Mouse (Mus musculus) heart, embryonic 15.5 days (tissue): Measurements from ENCODE around the gene Nmrk2. TPM values are rescaled to one million over a fixed set of nuclear protein-coding genes. Genes with fewer than 3 reads are reported as not detected.
A peak's percentile ranks its signal among the peaks of the same experiment; 100 is the strongest.

Source experiments
- ATAC-seq: fragments of 200-750 bp; cut with Nextera tagmentation; replicated peaks from 2 replicates; pipeline ENCODE4 v1.8.0; 2017; ENCODE audit warnings: low read depth, moderate TSS enrichment; ENCODE audit not compliant: insufficient number of reproducible peaks, insufficient read depth, low FRiP score
- H3K27ac ChIP-seq: fragments of 300-500 bp; sonication (generic); 2 replicates; pipeline ENCODE4 v1.5.1; 2015; ENCODE audit warnings: mild to moderate bottlenecking, inconsistent platforms
- H3K27me3 ChIP-seq: fragments of 300-500 bp; sonication (generic); 2 replicates; pipeline ENCODE4 v1.6.1; 2015; ENCODE audit warnings: inconsistent platforms
- H3K36me3 ChIP-seq: fragments of 300-500 bp; sonication (generic); 2 replicates; pipeline ENCODE4 v1.6.1; 2015; ENCODE audit warnings: mild to moderate bottlenecking, inconsistent platforms
- H3K4me1 ChIP-seq: fragments of 300-500 bp; sonication (generic); replicated peaks from 2 replicates; pipeline ENCODE4 v1.6.1; 2015; ENCODE audit warnings: inconsistent platforms
- H3K4me2 ChIP-seq: fragments of 300-500 bp; sonication (generic); 2 replicates; pipeline ENCODE4 v1.6.1; 2015; ENCODE audit warnings: inconsistent platforms, mild to moderate bottlenecking, moderate library complexity
- H3K4me3 ChIP-seq: fragments of 300-500 bp; sonication (generic); 2 replicates; pipeline ENCODE4 v1.5.1; 2015; ENCODE audit warnings: mild to moderate bottlenecking, inconsistent platforms
- H3K9ac ChIP-seq: fragments of 300-500 bp; sonication (generic); 2 replicates; pipeline ENCODE4 v1.6.1; 2015; ENCODE audit warnings: mild to moderate bottlenecking, inconsistent platforms
- H3K9me3 ChIP-seq: fragments of 300-500 bp; sonication (generic); replicated peaks from 2 replicates; pipeline ENCODE4 v1.6.1; 2016; ENCODE audit warnings: inconsistent platforms
- WGBS: fragments of 180-500 bp; shearing (Covaris S2); methylation state at CpG from one replicate; pipeline ENCODE4 v1.1.7; 2015; ENCODE audit warnings: mixed read lengths; 5-methylcytosine and 5-hydroxymethylcytosine counted together
- polyA plus RNA-seq: library from polyadenylated mRNA; unstranded; fragments of >200 nt; fragmentation: Nextera tagmentation; extraction: Ambion mirVana; gene quantifications from 2 replicates; pipeline ENCODE4 v1.2.1, GENCODE M21; 2015

The Nmrk2 gene
- polyA plus RNA-seq, 1 experiment from 2014 or later: 9.1 TPM

- H3K4me2 ChIP-seq: no peak overlapping the region
- no peak overlapping the region for H3K9ac ChIP-seq
- no peaks in the 10 kb centered on the region for H3K9me3 ChIP-seq
- H3K27ac ChIP-seq: no peak overlapping the region
- 87% methylated on average over 6 of the region's 6 CpGs for WGBS
- 0 out of 2 replicates have a peak, but pooled peaks cover 2% of the 10 kb centered on the region for H3K4me1 ChIP-seq
- no peak overlapping the region for H3K4me3 ChIP-seq
- no peaks in the 10 kb centered on the region for H3K36me3 ChIP-seq
- ATAC-seq: no peak
- H3K27me3 ChIP-seq: peaks cover 10% of the 10 kb centered on the region; the same call in 1 of the 2 replicates
These were observed 14.4 kb upstream of the Nmrk2 start for GRCm38 (mm10) chr10:81216260-81216659.

DNA sequence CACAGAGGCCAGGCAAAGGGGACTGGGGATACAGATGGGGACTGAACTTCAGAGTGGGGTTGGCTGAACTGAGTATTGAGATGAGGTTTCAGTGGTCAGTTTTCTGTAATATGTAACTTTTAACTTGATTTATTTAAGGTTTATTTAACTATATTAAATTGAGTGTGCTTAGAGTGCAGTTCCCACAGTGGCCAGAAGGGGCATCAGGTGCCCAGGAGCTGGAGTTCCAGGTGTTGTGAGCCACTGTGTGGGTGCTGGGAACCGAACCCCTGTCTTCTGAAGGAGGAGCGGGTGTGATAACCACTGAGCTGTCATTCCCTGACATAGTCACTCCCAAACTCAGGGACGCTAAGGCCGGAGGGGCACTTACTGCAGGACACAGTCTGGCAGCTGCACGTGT, 8.3 kb upstream of the Nmrk2 start:
- Histone ChIP-seq H3K4me2 (no peak overlapping the region), H3K4me3 (no peak overlapping the region), H3K27ac (no peak overlapping the region), H3K9me3 (no peaks in the 10 kb centered on the region; the same call in 1 of the 2 replicates), H3K4me1 (no peaks in the 10 kb centered on the region), H3K27me3 (no peaks in the 10 kb centered on the region), H3K36me3 (no peaks in the 10 kb centered on the region), H3K9ac (no peak overlapping the region)
- ATAC-seq: no peak
- WGBS: 94% methylated on average over 5 of the region's 5 CpGs

DNA sequence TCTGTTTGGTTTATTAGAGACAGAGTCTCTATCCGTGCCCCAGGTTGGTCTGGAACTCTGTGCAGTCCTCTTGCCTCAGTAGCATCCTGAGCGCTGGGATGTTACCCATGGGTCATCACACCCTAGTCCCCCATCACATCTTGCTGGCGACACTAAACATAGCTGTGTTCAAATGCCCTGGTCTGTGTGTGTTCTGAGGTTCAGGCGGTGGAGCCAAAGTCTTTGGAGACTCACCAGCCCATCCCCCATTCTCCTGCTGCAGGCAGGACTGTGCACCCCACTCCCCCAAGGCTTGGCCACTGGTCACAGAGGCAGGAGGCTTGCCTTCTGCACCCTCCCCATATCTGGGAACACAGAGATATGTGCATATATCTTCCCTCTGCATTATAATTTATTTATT, 2.3 kb upstream of the Nmrk2 start:
- WGBS: 57% methylated on average over 4 of the region's 4 CpGs
- H3K27me3 ChIP-seq: no peaks in the 10 kb centered on the region
- H3K27ac ChIP-seq: peak overlapping the region; percentile 98
- H3K4me2 ChIP-seq: no peak overlapping the region
- no peak overlapping the region for H3K9ac ChIP-seq
- ATAC-seq: no peak
- peaks cover 46% of the 10 kb centered on the region for H3K4me1 ChIP-seq
- H3K9me3 ChIP-seq: no peaks in the 10 kb centered on the region
- H3K36me3 ChIP-seq: no peaks in the 10 kb centered on the region
- H3K4me3 ChIP-seq: no peak overlapping the region

DNA sequence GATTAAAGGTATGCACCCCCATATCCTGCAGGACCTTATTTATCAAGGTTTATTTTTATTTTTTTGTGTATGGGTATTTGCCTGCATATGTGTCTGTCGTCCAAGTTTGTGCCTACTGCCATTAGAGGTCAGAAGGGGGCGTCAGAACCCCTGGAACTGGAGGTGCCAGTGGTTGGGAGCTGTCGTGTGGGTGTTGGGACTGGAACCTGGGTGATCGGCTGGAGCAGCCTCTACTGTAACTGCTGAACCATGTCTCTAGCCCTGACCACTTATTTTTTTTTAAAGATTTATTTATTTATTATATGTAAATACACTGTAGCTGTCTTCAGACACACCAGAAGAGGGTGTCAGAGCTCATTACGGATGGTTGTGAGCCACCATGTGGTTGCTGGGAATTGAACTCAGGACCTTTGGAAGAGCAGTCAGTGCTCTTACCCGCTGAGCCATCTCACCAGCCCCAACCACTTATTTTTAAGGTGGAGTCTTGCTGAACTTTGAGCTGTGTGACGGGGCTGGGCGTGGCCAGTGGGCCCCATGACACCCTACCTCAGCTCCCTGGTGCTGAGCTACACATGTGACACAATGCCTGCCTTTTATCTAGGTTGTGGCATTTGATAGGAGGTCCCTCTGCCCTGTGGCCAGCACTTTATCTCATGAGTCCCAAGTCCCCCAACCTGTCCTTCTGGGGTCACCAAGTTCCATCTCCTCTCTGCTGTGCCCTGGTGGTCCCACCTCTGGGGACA, 1.3 kb upstream of the Nmrk2 start:
- Histone ChIP-seq H3K36me3 (no peaks in the 10 kb centered on the region), H3K9ac (no peak overlapping the region), H3K4me3 (no peak overlapping the region), H3K4me2 (no peak overlapping the region), H3K27me3 (no peaks in the 10 kb centered on the region), H3K9me3 (no peaks in the 10 kb centered on the region), H3K27ac (peak overlapping the region; percentile 98), H3K4me1 (peaks cover 55% of the 10 kb centered on the region)
- ATAC-seq: no peak
- WGBS: 55% methylated on average over 8 of the region's 8 CpGs

- Histone ChIP-seq H3K9me3 (no peaks in the 10 kb centered on the region), H3K9ac (peak overlapping the region; percentile 43), H3K4me2 (peak overlapping the region; percentile 52)
These were observed 1.1 kb downstream of the Nmrk2 start for GRCm38 (mm10) chr10:81200605-81201287.

DNA sequence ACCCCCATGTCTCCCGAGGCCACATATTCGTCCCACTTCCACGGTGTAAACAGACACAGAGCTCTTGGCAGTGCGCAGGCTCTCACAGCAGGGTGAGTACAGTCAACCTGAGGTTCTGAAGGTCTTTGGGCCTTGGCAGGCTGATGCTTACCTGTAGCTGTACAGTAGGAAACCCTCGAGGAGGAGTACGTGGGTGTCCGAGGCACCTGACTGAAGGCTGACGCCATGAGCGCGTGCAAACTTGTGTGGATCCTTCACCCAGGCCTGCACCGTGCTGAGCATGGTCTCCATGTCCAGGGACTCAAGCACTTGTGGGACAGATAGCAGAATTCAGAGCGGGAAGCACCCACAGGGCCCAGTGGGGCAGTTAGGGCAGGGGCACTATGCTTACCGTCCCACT, 1.7 kb downstream of the Nmrk2 start:
- H3K36me3 ChIP-seq: no peaks in the 10 kb centered on the region
- H3K4me1 ChIP-seq: peaks cover 63% of the 10 kb centered on the region
- ATAC-seq: no peak
- peak overlapping the region; percentile 36 for H3K9ac ChIP-seq
- peak overlapping the region; percentile 52 for H3K4me2 ChIP-seq
- WGBS: 67% methylated on average over 13 of the region's 13 CpGs
- H3K4me3 ChIP-seq: no peak overlapping the region
- no peaks in the 10 kb centered on the region for H3K9me3 ChIP-seq
- H3K27me3 ChIP-seq: no peaks in the 10 kb centered on the region
- peak overlapping the region; percentile 98 for H3K27ac ChIP-seq

More at GRCm38 (mm10) chr10:81200605-81201287, 1.1 kb downstream of the Nmrk2 start:
- no peak for ATAC-seq
- Histone ChIP-seq H3K4me1 (peaks cover 63% of the 10 kb centered on the region), H3K36me3 (no peaks in the 10 kb centered on the region), H3K27ac (peak overlapping the region; percentile 98), H3K27me3 (no peaks in the 10 kb centered on the region), H3K4me3 (no peak overlapping the region)
- 56% methylated on average over 20 of the region's 20 CpGs for WGBS

DNA sequence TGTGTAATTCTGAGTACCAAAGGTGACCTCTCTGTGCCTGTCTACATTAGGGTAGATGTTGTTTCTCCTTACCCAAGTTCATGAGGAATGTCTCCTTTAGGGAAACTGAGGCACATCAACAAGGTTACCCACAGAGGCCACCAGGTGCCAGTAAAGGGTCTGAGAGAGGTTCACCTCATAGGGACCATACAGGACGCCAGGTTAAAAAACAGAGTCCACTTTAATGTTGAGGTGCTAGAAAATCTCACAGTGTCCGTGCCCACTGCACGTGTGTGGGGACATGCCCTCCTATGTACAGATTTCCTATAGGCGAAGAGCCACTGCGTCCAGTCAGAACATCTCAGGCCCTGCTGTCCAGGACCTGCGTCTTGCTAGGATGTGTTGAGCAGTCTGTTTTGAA, 2.9 kb downstream of the Nmrk2 start:
- H3K4me1 ChIP-seq: peaks cover 61% of the 10 kb centered on the region
- peak overlapping the region; percentile 98 for H3K27ac ChIP-seq
- no peak overlapping the region for H3K4me3 ChIP-seq
- no peaks in the 10 kb centered on the region for H3K9me3 ChIP-seq
- ATAC-seq: no peak
- no peaks in the 10 kb centered on the region for H3K36me3 ChIP-seq
- H3K27me3 ChIP-seq: no peaks in the 10 kb centered on the region
- peak overlapping the region; percentile 36 for H3K9ac ChIP-seq
- WGBS: 75% methylated on average over 6 of the region's 6 CpGs
- peak overlapping the region; percentile 52 for H3K4me2 ChIP-seq

DNA sequence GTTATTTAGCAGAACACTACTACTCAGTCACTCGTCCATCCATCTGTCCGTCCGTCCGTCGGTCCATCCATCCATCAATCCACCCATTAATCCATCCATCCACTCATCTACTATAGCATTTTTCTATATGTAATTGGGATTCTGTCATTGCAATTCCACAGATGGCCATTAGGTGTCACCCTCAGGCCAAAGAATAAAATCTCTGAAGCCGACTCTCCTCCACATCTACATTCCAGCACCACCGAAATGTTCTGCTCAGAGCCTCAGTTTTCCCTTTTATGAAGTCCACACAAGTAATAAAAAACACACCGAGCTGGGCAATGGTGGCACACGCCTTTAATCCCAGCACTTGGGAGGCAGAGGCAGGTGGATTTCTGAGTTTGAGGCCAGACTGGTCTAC, 3.6 kb downstream of the Nmrk2 start:
- Histone ChIP-seq H3K9ac (peak overlapping the region; percentile 36; the same call in 1 of the 2 replicates), H3K4me3 (no peak overlapping the region), H3K27ac (peak overlapping the region; percentile 98), H3K36me3 (no peaks in the 10 kb centered on the region), H3K27me3 (no peaks in the 10 kb centered on the region), H3K9me3 (no peaks in the 10 kb centered on the region), H3K4me1 (peaks cover 60% of the 10 kb centered on the region), H3K4me2 (no peak overlapping the region)
- WGBS: 2% methylated on average over 9 of the region's 9 CpGs
- no peak for ATAC-seq

GRCm38 (mm10) chr10:81197305-81197704, 4.5 kb downstream of the Nmrk2 start:
- Histone ChIP-seq H3K4me2 (peak overlapping the region; percentile 67), H3K27ac (peak overlapping the region; percentile 98), H3K9ac (peak overlapping the region; percentile 80), H3K4me1 (peaks cover 62% of the 10 kb centered on the region), H3K36me3 (no peaks in the 10 kb centered on the region), H3K4me3 (peak overlapping the region; percentile 52), H3K27me3 (no peaks in the 10 kb centered on the region), H3K9me3 (no peaks in the 10 kb centered on the region)
- no peak for ATAC-seq
- 32% methylated on average over 6 of the region's 6 CpGs for WGBS

DNA sequence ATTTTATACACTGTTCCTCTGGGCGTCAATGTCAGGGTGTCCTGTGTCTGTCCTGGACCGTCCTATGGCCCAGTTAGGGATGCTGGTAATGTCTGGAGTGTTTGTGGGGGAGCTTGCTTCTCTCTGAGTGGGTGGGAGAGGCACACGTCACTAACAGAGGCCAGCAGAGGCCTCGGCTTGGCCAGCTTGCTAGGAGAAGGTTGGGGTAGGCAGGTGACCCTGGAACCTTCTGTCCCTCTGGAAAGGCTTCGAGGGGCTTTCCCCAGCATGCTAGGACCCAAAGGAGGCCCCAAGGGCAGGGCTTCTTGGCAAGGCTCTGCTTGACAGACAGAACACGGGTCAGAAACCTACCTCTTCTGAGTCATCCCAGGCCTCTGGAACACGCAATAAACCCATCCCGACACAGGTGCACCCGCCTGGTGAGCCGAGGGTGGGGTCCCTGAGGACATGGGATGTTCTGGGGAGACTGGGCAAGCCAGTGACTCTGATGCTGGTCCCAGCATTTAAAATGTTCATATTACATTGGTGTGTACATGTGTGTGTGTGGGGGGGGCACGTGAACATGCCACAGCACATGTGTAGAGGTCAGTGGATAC, 5.3 kb downstream of the Nmrk2 start:
- Histone ChIP-seq H3K9me3 (no peaks in the 10 kb centered on the region), H3K4me3 (peak overlapping the region; percentile 52), H3K4me2 (peak overlapping the region; percentile 67), H3K9ac (peak overlapping the region; percentile 80), H3K27me3 (no peaks in the 10 kb centered on the region), H3K27ac (peak overlapping the region; percentile 98), H3K36me3 (no peaks in the 10 kb centered on the region), H3K4me1 (peaks cover 64% of the 10 kb centered on the region)
- 39% methylated on average over 11 of the region's 11 CpGs for WGBS
- ATAC-seq: no peak

DNA sequence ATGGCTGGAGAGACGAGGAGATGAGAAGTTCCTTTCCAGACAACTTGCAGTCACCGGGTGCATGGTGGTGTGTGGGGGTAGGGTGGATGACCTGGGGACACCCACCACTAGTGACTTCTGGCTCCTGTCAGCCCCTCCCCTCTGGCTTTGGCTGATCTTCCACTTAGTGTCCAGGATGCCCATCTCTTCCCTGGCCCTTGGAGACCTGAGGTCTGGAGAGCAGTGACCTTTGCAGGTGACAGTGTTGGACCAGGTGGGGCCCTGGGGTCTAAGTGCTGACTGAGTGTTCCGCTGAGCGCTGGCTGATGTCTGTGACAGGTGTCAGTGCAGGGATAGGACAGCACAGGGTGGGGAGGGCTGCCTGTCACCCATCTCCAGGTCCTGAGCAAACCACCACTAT, 6.6 kb downstream of the Nmrk2 start:
- WGBS: 34% methylated on average over 4 of the region's 4 CpGs
- no peak for ATAC-seq
- H3K27me3 ChIP-seq: no peaks in the 10 kb centered on the region

More for the DNA sequence above, 6.6 kb downstream of the Nmrk2 start:
- Histone ChIP-seq H3K9ac (peak overlapping the region; percentile 80), H3K4me3 (peak overlapping the region; percentile 52), H3K9me3 (no peaks in the 10 kb centered on the region), H3K4me1 (peaks cover 62% of the 10 kb centered on the region), H3K4me2 (peak overlapping the region; percentile 67), H3K36me3 (peaks cover 6% of the 10 kb centered on the region), H3K27ac (peak overlapping the region; percentile 98)
